Mouse (Mus musculus) myocyte (in vitro differentiated cells): ENCODE measurements around the gene Hes7.

Experiments
- POLR2A ChIP-seq: IDR thresholded peaks from one replicate; pipeline ENCODE4 v1.6.1; 2011; ENCODE audit warnings: low read depth, mild to moderate bottlenecking, control low read depth, moderate library complexity; ENCODE audit not compliant: insufficient read length
- POLR2AphosphoS2 ChIP-seq: IDR thresholded peaks from one replicate; pipeline ENCODE4 v1.6.1; 2011; ENCODE audit warnings: low read depth, control low read depth; ENCODE audit not compliant: insufficient read length

- TF ChIP-seq POLR2AphosphoS2 (no peak), POLR2A (no peak)
Observed at GRCm38 (mm10) chr11:69151004-69151403, 30.8 kb downstream of the Hes7 start.
